Comparison of ENCODE assay signal across 32 mouse cellular contexts in the genomic region with DNA sequence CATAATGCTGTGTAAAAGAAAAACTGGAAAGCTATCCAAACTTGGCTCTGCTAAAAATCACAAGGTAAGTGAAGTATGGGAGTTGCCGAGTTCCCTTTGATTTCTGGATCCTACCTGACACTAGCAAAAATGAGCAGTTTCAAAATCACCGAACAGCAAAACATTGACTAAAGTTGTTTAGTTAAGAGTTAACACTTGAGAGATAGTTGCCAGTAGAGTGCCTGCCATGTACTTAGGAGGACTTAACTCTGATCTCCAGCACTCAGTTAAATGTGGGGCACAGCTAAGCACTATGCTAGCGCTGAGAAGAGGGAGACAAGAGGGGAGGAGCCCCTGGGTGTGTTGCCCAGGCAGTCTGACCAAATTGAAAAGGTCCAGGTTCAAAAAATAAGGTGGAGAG. TPM values are rescaled to one million over a fixed set of nuclear protein-coding genes. Genes with fewer than 3 reads are reported as not detected.
DNase-seq lines count a peak whose midpoint lies in the region; ATAC-seq and TF ChIP-seq lines count a peak whose summit lies in the region.
"Had no signal": no experiment of that assay in that cellular context is flagged by ENCODE, and none has a peak within 500 bp of the region (broad histone marks: within the 10 kb centered on the region; RNA-seq: fewer than 3 reads in every experiment).

No protein-coding gene starts in this region.

- H3K9me3 ChIP-seq in kidney, embryonic 14.5 days (ENCODE audit: control insufficient read depth, low read length): no peaks in the 10 kb centered on the region
- H3K9me3 ChIP-seq in kidney, postnatal 0 days (replicated peaks; ENCODE audit: low read length): no peaks in the 10 kb centered on the region
- H3K9me3 ChIP-seq: embryonic facial prominence, embryonic 13.5 days; forebrain, embryonic 12.5 days; forebrain, embryonic 15.5 days; G1E; heart, embryonic 12.5 days; heart, embryonic 15.5 days; hindbrain, embryonic 10.5 days; hindbrain, embryonic 13.5 days had no signal

- H3K9ac ChIP-seq in kidney, embryonic 14.5 days (ENCODE audit: low read depth, low read length): no peak overlapping the region
- H3K9ac ChIP-seq in kidney, postnatal 0 days (ENCODE audit: low read depth, low read length): no peak overlapping the region
- H3K9ac ChIP-seq: embryonic facial prominence, embryonic 13.5 days; forebrain, embryonic 12.5 days; forebrain, embryonic 15.5 days; heart, embryonic 12.5 days; heart, embryonic 15.5 days; hindbrain, embryonic 13.5 days had no signal

- no peak for TF ChIP-seq CTCF in kidney, postnatal 0 days (IDR thresholded peaks at IDR 0.05; ENCODE audit: low read depth)

- no peak for ATAC-seq in kidney, embryonic 14.5 days (ENCODE audit: low FRiP score, low TSS enrichment)
- ATAC-seq in kidney, postnatal 0 days (replicated peaks; ENCODE audit: low FRiP score, low read depth): no peak
- ATAC-seq: forebrain, embryonic 15.5 days had no signal

- peaks cover 2% of the 10 kb centered on the region; the same call in 1 of the 2 replicates for H3K27me3 ChIP-seq in kidney, embryonic 14.5 days (ENCODE audit: control insufficient read depth, insufficient read depth, low read length)
- H3K27me3 ChIP-seq in kidney, postnatal 0 days (ENCODE audit: insufficient read depth, low read length): no peaks in the 10 kb centered on the region
- H3K27me3 ChIP-seq: CH12.LX; forebrain, embryonic 15.5 days; heart, embryonic 12.5 days; heart, embryonic 15.5 days had no signal

- H3K4me3 ChIP-seq in kidney, embryonic 14.5 days (ENCODE audit: low read length): no peak overlapping the region
- H3K4me3 ChIP-seq in kidney, postnatal 0 days (replicated peaks; ENCODE audit: low read depth, low read length): no peak overlapping the region
- H3K4me3 ChIP-seq: embryonic facial prominence, embryonic 10.5 days; embryonic facial prominence, embryonic 13.5 days; erythroblast, embryonic 14.5 days; forebrain, embryonic 12.5 days; forebrain, embryonic 15.5 days; heart, embryonic 12.5 days; heart, embryonic 15.5 days; hindbrain, embryonic 10.5 days; hindbrain, embryonic 13.5 days had no signal

- H3K36me3 ChIP-seq in kidney, embryonic 14.5 days (ENCODE audit: control insufficient read depth, insufficient read depth, low read length): no peaks in the 10 kb centered on the region
- no peaks in the 10 kb centered on the region for H3K36me3 ChIP-seq in kidney, postnatal 0 days (ENCODE audit: insufficient read depth, low read length)
- H3K36me3 ChIP-seq: embryonic facial prominence, embryonic 10.5 days; embryonic facial prominence, embryonic 13.5 days; forebrain, embryonic 12.5 days; forebrain, embryonic 15.5 days; G1E; heart, embryonic 12.5 days; heart, embryonic 15.5 days; hindbrain, embryonic 10.5 days; hindbrain, embryonic 13.5 days had no signal

- DNase-seq in kidney, adult 18-20 months: peak; percentile 27
- DNase-seq in kidney, postnatal 10 days: no peak
- DNase-seq in kidney, adult 9 months: peak; percentile 86
- peak; percentile 3 for DNase-seq in MN1 (ENCODE audit: low spot score)
- no peak for DNase-seq in kidney, postnatal 0 days (ENCODE audit: low spot score)
- no peak for DNase-seq in urinary bladder, postnatal 14 days (ENCODE audit: low spot score)
- DNase-seq: adrenal gland, adult 2 months; adrenal gland, postnatal 14 days; B cell, adult 2 months; cerebellum, adult 11-12 months; cerebellum, adult 8-10 months; cerebellum, postnatal 10 days; cerebellum, postnatal 36 days; embryo, embryonic 11 days; gastrocnemius, postnatal 25 days; heart, adult 18-20 months; heart, postnatal 10 days; heart, postnatal 36 days had no signal

- H3K4me1 ChIP-seq in kidney, embryonic 14.5 days (ENCODE audit: control insufficient read depth, insufficient read depth, low read length): no peaks in the 10 kb centered on the region
- H3K4me1 ChIP-seq in kidney, postnatal 0 days (replicated peaks; ENCODE audit: insufficient read depth, low read length): peaks cover 6% of the 10 kb centered on the region; the same call in 1 of the 2 replicates

- 51% methylated on average over 3 of the region's 3 CpGs for WGBS in kidney, embryonic 14.5 days
- 54% methylated on average over 3 of the region's 3 CpGs for WGBS in kidney, postnatal 0 days

- H3K4me2 ChIP-seq in kidney, embryonic 14.5 days (replicated peaks; ENCODE audit: low read depth, low read length): no peak overlapping the region
- H3K4me2 ChIP-seq in kidney, postnatal 0 days (ENCODE audit: low read length): 0 out of 2 replicates have a peak overlapping the region, but pooled peaks have one; percentile 7
- H3K4me2 ChIP-seq: embryonic facial prominence, embryonic 13.5 days; forebrain, embryonic 12.5 days; forebrain, embryonic 15.5 days; heart, embryonic 12.5 days; heart, embryonic 15.5 days; hindbrain, embryonic 13.5 days had no signal

- H3K27ac ChIP-seq in kidney, embryonic 14.5 days (ENCODE audit: low read depth, low read length): no peak overlapping the region
- no peak overlapping the region for H3K27ac ChIP-seq in kidney, postnatal 0 days
- H3K27ac ChIP-seq: embryonic facial prominence, embryonic 10.5 days; embryonic facial prominence, embryonic 13.5 days; forebrain, embryonic 12.5 days; forebrain, embryonic 15.5 days; heart, embryonic 15.5 days; hindbrain, embryonic 10.5 days; hindbrain, embryonic 13.5 days had no signal

RNA-seq across cellular contexts. Expression of gene Gm4952, which starts 1.1 kb away (rescaled TPM):
- 0.09 TPM in 2 replicates for polyA plus RNA-seq in kidney, embryonic 14.5 days (2014; fragmentation: Nextera tagmentation; extraction: Ambion mirVana)
- 0.33 and 0.46 TPM in 2 replicates for polyA plus RNA-seq in kidney, postnatal 0 days (2015; fragmentation: Nextera tagmentation; extraction: Ambion mirVana)
- polyA plus RNA-seq: adrenal gland, adult 2 months; embryonic facial prominence, embryonic 10.5 days; erythroblast, embryonic 14.5 days; forebrain, embryonic 12.5 days; forebrain, embryonic 15.5 days; G1E had no signal

RNA-seq across cellular contexts. Expression of gene Glyat, which starts 34.4 kb away (rescaled TPM):
- polyA plus RNA-seq in kidney, embryonic 14.5 days (2014; fragmentation: Nextera tagmentation; extraction: Ambion mirVana): 4.3 and 4.4 TPM in 2 replicates
- 37.0 and 41.7 TPM in 2 replicates for polyA plus RNA-seq in kidney, postnatal 0 days (2015; fragmentation: Nextera tagmentation; extraction: Ambion mirVana)
- polyA plus RNA-seq: adrenal gland, adult 2 months; brain, embryonic 14.5 days; cortical plate, adult 2 months; embryonic facial prominence, embryonic 10.5 days; embryonic facial prominence, embryonic 13.5 days; erythroblast, embryonic 14.5 days; forebrain, embryonic 12.5 days; forebrain, embryonic 15.5 days; G1E; heart, embryonic 12.5 days; heart, embryonic 15.5 days; hindbrain, embryonic 10.5 days; hindbrain, embryonic 13.5 days had no signal

RNA-seq across cellular contexts. Expression of gene Fam111a, which starts 53.1 kb away (rescaled TPM):
- polyA plus RNA-seq in kidney, embryonic 14.5 days (2014; fragmentation: Nextera tagmentation; extraction: Ambion mirVana): 28.8 and 29.3 TPM in 2 replicates
- polyA plus RNA-seq in kidney, postnatal 0 days (2015; fragmentation: Nextera tagmentation; extraction: Ambion mirVana): 10.7 and 14.6 TPM in 2 replicates

Comparison
In these comparisons a context has a peak if more than half of its experiments do, and no peak if none do; other contexts are left out.
1. DNase-seq: peak in kidney, adult 18-20 months (single experiment), kidney, adult 9 months (single experiment) and MN1 (single experiment); none in kidney, postnatal 10 days (single experiment), kidney, postnatal 0 days (single experiment) and urinary bladder, postnatal 14 days (single experiment).